Mouse (Mus musculus) forebrain, embryonic 12.5 days (tissue): ENCODE measurements around the gene Hacd2. TPM values are rescaled to one million over a fixed set of nuclear protein-coding genes. Genes with fewer than 3 reads are reported as not detected.

Experiments used
- ATAC-seq: fragments of 200-750 bp; cut with Nextera tagmentation; 2 replicates; pipeline ENCODE4 v1.8.0; 2017; ENCODE audit warnings: moderate TSS enrichment; ENCODE audit not compliant: low FRiP score
- H3K27ac ChIP-seq: fragments of 300-500 bp; sonication (generic); 2 replicates; pipeline ENCODE4 v1.5.1; 2016; ENCODE audit warnings: mild to moderate bottlenecking
- H3K27me3 ChIP-seq: fragments of 300-500 bp; sonication (generic); 2 replicates; pipeline ENCODE4 v1.6.1; 2016; ENCODE audit warnings: mild to moderate bottlenecking
- H3K36me3 ChIP-seq: fragments of 300-500 bp; sonication (generic); replicated peaks from 2 replicates; pipeline ENCODE4 v1.6.1; 2016; ENCODE audit warnings: mild to moderate bottlenecking
- H3K4me1 ChIP-seq: fragments of 300-500 bp; sonication (generic); 2 replicates; pipeline ENCODE4 v1.6.1; 2016
- H3K4me2 ChIP-seq: fragments of 300-500 bp; sonication (generic); 2 replicates; pipeline ENCODE4 v1.6.1; 2016; ENCODE audit warnings: mild to moderate bottlenecking, moderate library complexity
- H3K4me3 ChIP-seq: fragments of 300-500 bp; sonication (generic); replicated peaks from 2 replicates; pipeline ENCODE4 v1.5.1; 2016; ENCODE audit warnings: mild to moderate bottlenecking
- H3K9ac ChIP-seq: fragments of 300-500 bp; sonication (generic); 2 replicates; pipeline ENCODE4 v1.6.1; 2016; ENCODE audit warnings: mild to moderate bottlenecking
- H3K9me3 ChIP-seq: fragments of 300-500 bp; sonication (generic); 2 replicates; pipeline ENCODE4 v1.6.1; 2016
- WGBS: fragments of 180-500 bp; shearing (Covaris S2); methylation state at CpG from one replicate; pipeline ENCODE4 v1.1.7; 2016; 5-methylcytosine and 5-hydroxymethylcytosine counted together
- polyA plus RNA-seq: library from polyadenylated mRNA; unstranded; fragments of >200 nt; fragmentation: Nextera tagmentation; extraction: Ambion mirVana; gene quantifications from 2 replicates; pipeline ENCODE4 v1.2.1, GENCODE M21; 2016

Hacd2 gene
- polyA plus RNA-seq, 1 experiment from 2014 or later, result 44.0 TPM

DNA sequence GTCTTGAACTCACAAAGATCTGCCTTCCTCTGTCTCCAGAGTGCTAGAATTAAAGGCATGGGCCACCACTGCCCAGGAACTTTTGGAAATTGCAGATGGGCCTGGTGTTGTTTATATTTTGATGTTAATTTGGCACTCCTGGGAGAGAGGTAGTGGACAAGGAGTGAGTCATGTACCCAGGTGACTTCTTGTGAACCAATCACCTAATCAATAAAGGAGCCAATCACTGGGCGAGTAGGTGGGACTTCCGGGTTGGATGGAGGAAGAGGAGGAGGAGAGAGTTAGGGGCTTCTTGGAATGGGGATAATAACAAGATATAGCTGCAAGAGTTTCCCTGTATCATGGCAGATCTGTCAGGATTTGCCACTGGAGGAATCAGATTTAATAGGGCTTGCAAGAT is 8.7 kb upstream of the Hacd2 start:
- no peaks in the 10 kb centered on the region for H3K36me3 ChIP-seq
- H3K4me2 ChIP-seq, result no peak overlapping the region
- H3K4me3 ChIP-seq, result no peak overlapping the region
- H3K4me1 ChIP-seq, result no peaks in the 10 kb centered on the region
- 75% methylated on average over 2 of the region's 2 CpGs for WGBS
- peaks cover 15% of the 10 kb centered on the region; the same call in 1 of the 2 replicates for H3K27me3 ChIP-seq
- no peaks in the 10 kb centered on the region for H3K9me3 ChIP-seq
- H3K27ac ChIP-seq, result no peak overlapping the region
- ATAC-seq, result no peak
- no peak overlapping the region for H3K9ac ChIP-seq

DNA sequence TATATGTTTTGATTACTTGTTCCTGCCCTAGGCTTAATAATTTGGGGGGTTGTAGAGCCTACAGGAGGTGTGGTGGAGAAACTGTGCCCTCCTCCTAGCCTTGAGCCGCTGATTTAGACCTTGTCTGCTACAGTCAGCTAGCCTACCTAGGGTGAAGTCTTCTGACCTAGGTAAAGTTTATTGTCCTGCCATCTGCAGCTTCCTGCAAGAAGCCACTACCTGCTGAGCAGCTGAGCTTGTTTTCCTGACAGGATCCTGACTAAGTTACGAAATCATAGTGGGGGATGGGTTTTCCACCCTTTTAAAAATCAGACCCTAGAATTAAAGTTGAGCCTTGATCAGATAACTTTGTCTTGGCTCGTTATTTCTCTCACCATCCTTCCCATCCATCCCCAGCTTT is 5.7 kb upstream of the Hacd2 start:
- H3K36me3 ChIP-seq, result no peaks in the 10 kb centered on the region
- H3K9me3 ChIP-seq, result no peaks in the 10 kb centered on the region
- H3K27ac ChIP-seq, result no peak overlapping the region
- WGBS, result 82% methylated on average over 3 of the region's 3 CpGs
- no peak for ATAC-seq
- no peak overlapping the region for H3K9ac ChIP-seq
- H3K4me1 ChIP-seq, result no peaks in the 10 kb centered on the region
- H3K4me3 ChIP-seq, result no peak overlapping the region
- H3K4me2 ChIP-seq, result no peak overlapping the region
- H3K27me3 ChIP-seq, result peaks cover 29% of the 10 kb centered on the region

DNA sequence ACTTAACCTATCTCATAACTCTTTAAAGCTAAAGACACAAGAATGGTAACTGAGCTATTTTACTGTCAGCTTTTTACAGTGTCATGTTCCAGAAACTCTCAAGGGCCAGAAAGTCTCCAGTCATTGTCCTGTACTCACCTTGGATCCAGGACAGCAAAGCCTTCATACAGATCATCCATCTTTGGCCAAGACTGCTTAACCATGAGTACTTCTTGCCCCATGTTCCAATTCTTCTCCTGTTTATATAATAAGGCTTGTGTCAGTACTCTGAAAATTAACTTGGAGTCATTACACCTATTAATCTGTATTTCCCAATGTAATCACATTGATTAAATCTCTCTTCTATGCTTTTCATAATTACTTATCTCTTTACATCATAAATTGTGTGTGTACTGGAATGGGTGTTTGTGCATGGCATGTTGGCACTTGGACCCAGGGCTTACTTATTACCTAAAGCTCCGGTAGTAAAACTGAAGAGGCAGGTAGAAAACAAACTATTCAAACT is 3.7 kb upstream of the Hacd2 start:
- ATAC-seq, result no peak
- Histone ChIP-seq H3K36me3 (no peaks in the 10 kb centered on the region), H3K9me3 (no peaks in the 10 kb centered on the region), H3K27me3 (peaks cover 29% of the 10 kb centered on the region), H3K4me3 (no peak overlapping the region), H3K9ac (no peak overlapping the region), H3K4me2 (no peak overlapping the region), H3K27ac (no peak overlapping the region), H3K4me1 (no peaks in the 10 kb centered on the region)
- 89% methylated on average over 1 of the region's 1 CpGs for WGBS

- 58% methylated on average over 5 of the region's 5 CpGs for WGBS
- no peaks in the 10 kb centered on the region for H3K9me3 ChIP-seq
- ATAC-seq, result no peak; the same call in 1 of the 2 replicates
- H3K4me3 ChIP-seq, result peak overlapping the region; percentile 86
- H3K36me3 ChIP-seq, result 0 out of 2 replicates have a peak, but pooled peaks cover 4% of the 10 kb centered on the region
- peak overlapping the region; percentile 58 for H3K4me2 ChIP-seq
- H3K4me1 ChIP-seq, result peaks cover 3% of the 10 kb centered on the region; the same call in 1 of the 2 replicates
- no peak overlapping the region for H3K9ac ChIP-seq
- no peak overlapping the region for H3K27ac ChIP-seq
- H3K27me3 ChIP-seq, result peaks cover 29% of the 10 kb centered on the region
Measured at GRCm38 (mm10) chr16:35021903-35022241, 356 bp upstream of the Hacd2 start.

DNA sequence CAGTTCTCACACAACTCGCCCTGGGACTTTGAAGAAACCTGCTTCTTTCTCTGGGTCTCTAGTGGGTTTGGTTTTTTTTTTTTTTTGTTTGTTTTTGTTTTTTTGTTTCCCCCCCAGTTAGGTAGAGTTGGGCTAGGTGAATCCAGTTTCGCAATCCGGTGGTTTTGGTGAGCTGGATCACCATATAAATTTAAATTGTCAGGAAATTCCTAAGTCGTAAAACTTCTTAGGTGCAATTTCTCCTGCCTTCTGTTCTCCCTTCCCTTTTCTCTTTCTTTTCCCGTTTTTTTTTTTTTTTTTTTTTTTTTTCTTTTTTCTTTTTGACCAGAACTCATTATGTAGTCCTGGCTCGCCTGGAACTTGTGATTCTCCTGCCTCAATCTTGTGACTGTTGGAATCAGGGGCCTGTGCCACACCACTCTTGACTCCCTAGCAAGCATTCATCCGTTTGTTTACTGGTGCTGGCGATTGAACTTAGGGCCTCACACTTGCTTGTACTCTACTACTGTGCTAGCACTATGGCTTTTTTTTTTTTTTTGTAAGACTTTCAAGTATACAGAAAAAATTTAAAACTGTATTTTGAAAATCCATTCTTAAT is 1.0 kb downstream of the Hacd2 start:
- Histone ChIP-seq H3K4me3 (peak overlapping the region; percentile 86), H3K27ac (no peak overlapping the region), H3K9ac (peak overlapping the region; percentile 87), H3K36me3 (0 out of 2 replicates have a peak, but pooled peaks cover 4% of the 10 kb centered on the region), H3K9me3 (no peaks in the 10 kb centered on the region), H3K4me1 (peaks cover 3% of the 10 kb centered on the region; the same call in 1 of the 2 replicates), H3K4me2 (peak overlapping the region; percentile 58), H3K27me3 (peaks cover 22% of the 10 kb centered on the region)
- 3% methylated on average over 8 of the region's 8 CpGs for WGBS
- ATAC-seq, result no peak

- 82% methylated on average over 5 of the region's 5 CpGs for WGBS
- peaks cover 3% of the 10 kb centered on the region; the same call in 1 of the 2 replicates for H3K4me1 ChIP-seq
- H3K27me3 ChIP-seq, result peaks cover 13% of the 10 kb centered on the region
- no peak overlapping the region for H3K9ac ChIP-seq
- peaks cover 7% of the 10 kb centered on the region; the same call in 1 of the 2 replicates for H3K36me3 ChIP-seq
- no peaks in the 10 kb centered on the region for H3K9me3 ChIP-seq
- H3K4me2 ChIP-seq, result no peak overlapping the region
- no peak overlapping the region for H3K27ac ChIP-seq
- ATAC-seq, result no peak
- H3K4me3 ChIP-seq, result no peak overlapping the region
Measured at GRCm38 (mm10) chr16:35024300-35024699, 2.1 kb downstream of the Hacd2 start.

- peaks cover 5% of the 10 kb centered on the region; the same call in 1 of the 2 replicates for H3K27me3 ChIP-seq
- H3K4me1 ChIP-seq, result peaks cover 3% of the 10 kb centered on the region; the same call in 1 of the 2 replicates
- no peak overlapping the region for H3K4me3 ChIP-seq
- WGBS, result 98% methylated on average over 4 of the region's 4 CpGs
- peaks cover 7% of the 10 kb centered on the region; the same call in 1 of the 2 replicates for H3K36me3 ChIP-seq
- no peak overlapping the region for H3K27ac ChIP-seq
- no peak overlapping the region for H3K4me2 ChIP-seq
- H3K9me3 ChIP-seq, result no peaks in the 10 kb centered on the region
- no peak overlapping the region for H3K9ac ChIP-seq
- no peak for ATAC-seq
Measured at GRCm38 (mm10) chr16:35025347-35025746, 3.1 kb downstream of the Hacd2 start.

- Histone ChIP-seq H3K36me3 (peaks cover 7% of the 10 kb centered on the region), H3K4me2 (no peak overlapping the region), H3K9ac (no peak overlapping the region), H3K4me3 (no peak overlapping the region), H3K4me1 (peaks cover 8% of the 10 kb centered on the region), H3K9me3 (no peaks in the 10 kb centered on the region), H3K27me3 (no peaks in the 10 kb centered on the region), H3K27ac (no peak overlapping the region)
- WGBS, result 92% methylated on average over 3 of the region's 3 CpGs
- no peak for ATAC-seq
Measured at GRCm38 (mm10) chr16:35033241-35033640, 11.0 kb downstream of the Hacd2 start.

GRCm38 (mm10) chr16:35033809-35034577 is 11.8 kb downstream of the Hacd2 start:
- ATAC-seq, result no peak
- WGBS, result 74% methylated on average over 8 of the region's 8 CpGs

DNA sequence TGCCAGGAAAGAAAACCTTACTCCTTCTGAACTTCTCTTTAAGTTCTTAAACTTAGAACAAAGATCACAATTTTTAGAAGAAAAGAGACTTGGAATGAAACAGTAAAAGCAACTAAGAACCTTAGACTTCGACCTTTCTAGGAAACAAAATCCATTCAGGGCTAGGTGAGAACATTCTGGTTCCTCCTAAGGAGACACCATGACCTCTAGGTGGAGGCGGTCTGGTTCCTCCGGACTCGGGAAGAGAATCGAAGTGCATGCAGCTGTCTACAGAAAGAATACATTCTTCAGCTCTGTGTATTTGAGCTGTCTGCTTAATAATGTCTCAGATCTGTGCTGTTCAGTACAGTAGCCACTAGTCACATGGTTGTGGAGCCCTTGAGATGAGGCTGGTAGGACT is 12.7 kb downstream of the Hacd2 start:
- H3K27me3 ChIP-seq, result no peaks in the 10 kb centered on the region

More at GRCm38 (mm10) chr16:35033809-35034577, 11.8 kb downstream of the Hacd2 start:
- Histone ChIP-seq H3K9ac (no peak overlapping the region), H3K4me3 (no peak overlapping the region), H3K27ac (no peak overlapping the region), H3K27me3 (no peaks in the 10 kb centered on the region), H3K4me1 (peaks cover 9% of the 10 kb centered on the region), H3K9me3 (no peaks in the 10 kb centered on the region), H3K4me2 (no peak overlapping the region), H3K36me3 (peaks cover 4% of the 10 kb centered on the region)

DNA sequence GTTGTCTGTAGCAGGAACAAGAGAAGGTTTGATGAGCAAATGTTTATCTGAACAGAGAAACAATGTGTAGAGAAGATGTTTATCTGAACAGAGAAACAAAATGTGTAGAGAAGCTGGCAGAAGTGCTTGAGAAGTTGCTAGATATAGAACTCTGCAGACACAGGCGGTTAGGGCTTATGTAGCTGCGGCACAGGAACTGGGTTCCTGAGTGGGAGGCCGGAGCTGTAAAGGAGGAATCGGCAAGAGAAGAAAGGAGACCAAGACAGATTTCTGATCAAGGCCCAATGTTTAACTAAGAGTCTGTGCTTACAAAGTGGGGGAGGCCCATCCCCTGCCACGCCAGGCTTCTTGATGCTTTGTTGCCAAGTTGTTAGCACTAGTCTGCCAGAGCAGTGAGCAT is 14.5 kb downstream of the Hacd2 start:
- peaks cover 15% of the 10 kb centered on the region for H3K36me3 ChIP-seq
- 87% methylated on average over 5 of the region's 5 CpGs for WGBS
- peaks cover 14% of the 10 kb centered on the region for H3K4me1 ChIP-seq
- H3K4me2 ChIP-seq, result no peak overlapping the region
- no peak overlapping the region for H3K27ac ChIP-seq
- H3K27me3 ChIP-seq, result no peaks in the 10 kb centered on the region
- ATAC-seq, result no peak
- no peaks in the 10 kb centered on the region for H3K9me3 ChIP-seq
- no peak overlapping the region for H3K4me3 ChIP-seq
- no peak overlapping the region for H3K9ac ChIP-seq

More for the DNA sequence above, 12.7 kb downstream of the Hacd2 start:
- ATAC-seq, result no peak
- Histone ChIP-seq H3K27ac (no peak overlapping the region), H3K4me3 (no peak overlapping the region), H3K36me3 (peaks cover 9% of the 10 kb centered on the region), H3K9ac (no peak overlapping the region), H3K4me2 (no peak overlapping the region), H3K4me1 (peaks cover 9% of the 10 kb centered on the region), H3K9me3 (no peaks in the 10 kb centered on the region)
- WGBS, result 88% methylated on average over 5 of the region's 5 CpGs

DNA sequence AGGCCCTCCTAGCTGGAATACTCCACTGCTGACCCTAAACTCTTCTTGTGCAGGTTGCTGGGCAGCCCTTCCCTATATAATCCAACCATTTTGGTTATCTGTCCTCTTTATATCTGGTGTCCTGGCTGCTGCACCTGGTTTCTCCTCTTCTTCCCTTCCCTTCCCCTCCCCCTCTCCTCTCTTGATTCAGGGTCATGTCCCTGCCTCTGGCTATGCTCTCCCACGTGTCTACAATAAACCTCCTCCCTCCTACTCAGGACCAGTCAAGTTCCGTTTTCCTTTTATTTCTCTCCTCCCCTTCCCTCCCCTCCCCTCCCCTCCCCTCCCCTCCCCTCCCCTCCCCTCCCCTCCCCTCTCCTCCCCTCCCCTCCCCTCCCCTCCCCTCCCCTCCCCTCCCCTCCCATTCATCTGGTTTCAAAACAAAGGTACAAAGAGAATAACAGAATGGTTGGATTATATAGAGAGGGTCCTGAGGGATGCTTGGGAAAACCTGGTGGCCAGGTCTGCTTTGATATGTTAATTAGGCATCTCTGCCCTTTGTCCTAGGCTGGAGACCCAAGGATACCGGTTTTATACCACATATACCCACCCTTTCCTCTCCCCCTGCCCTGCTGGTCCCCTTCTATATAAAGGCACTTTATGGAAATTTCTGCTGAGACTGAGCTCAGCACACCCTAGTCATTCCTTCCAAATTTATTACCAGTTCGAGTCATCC is 16.3 kb downstream of the Hacd2 start:
- H3K36me3 ChIP-seq, result peaks cover 15% of the 10 kb centered on the region
- no peaks in the 10 kb centered on the region for H3K27me3 ChIP-seq
- ATAC-seq, result peak; percentile 41; the same call in 1 of the 2 replicates
- H3K4me3 ChIP-seq, result no peak overlapping the region
- 17% methylated on average over 4 of the region's 4 CpGs for WGBS
- no peak overlapping the region for H3K9ac ChIP-seq
- no peaks in the 10 kb centered on the region for H3K9me3 ChIP-seq
- peaks cover 14% of the 10 kb centered on the region for H3K4me1 ChIP-seq
- 0 out of 2 replicates have a peak overlapping the region, but pooled peaks have one; percentile 25 for H3K27ac ChIP-seq
- no peak overlapping the region for H3K4me2 ChIP-seq
